Mouse (Mus musculus) limb, embryonic 14.5 days (tissue): ENCODE measurements at regions not wholly inside any gene's neighbourhood (a gene's known extent, or its start where the extent isn't known, plus 50 kb on each side); places are given as distances from the start of the nearest gene placed in this dataset.

ENCODE experiments used
- ATAC-seq: fragments of 200-750 bp; cut with Nextera tagmentation; 2 replicates; pipeline ENCODE4 v1.8.0; 2017; ENCODE audit warnings: low read depth, moderate number of reproducible peaks, moderate TSS enrichment; ENCODE audit not compliant: low FRiP score
- DNase-seq: peaks from one replicate; pipeline ENCODE4 v3.0.0-alpha.2; 2015; ENCODE audit warnings: low spot score
- H3K27ac ChIP-seq: fragments of 300-500 bp; sonication (generic); replicated peaks from 2 replicates; pipeline ENCODE4 v1.5.1; 2014; ENCODE audit warnings: low read depth, mild to moderate bottlenecking, low read length, moderate library complexity, mixed read lengths
- H3K27me3 ChIP-seq: fragments of 300-500 bp; sonication (generic); 2 replicates; pipeline ENCODE4 v1.6.1; 2014; ENCODE audit warnings: low read length, mixed read lengths; ENCODE audit not compliant: control insufficient read depth, insufficient read depth
- H3K36me3 ChIP-seq: fragments of 300-500 bp; sonication (generic); 2 replicates; pipeline ENCODE4 v1.6.1; 2014; ENCODE audit warnings: mild to moderate bottlenecking, low read length, moderate library complexity, mixed read lengths; ENCODE audit not compliant: control insufficient read depth, insufficient read depth
- H3K4me1 ChIP-seq: fragments of 300-500 bp; sonication (generic); 2 replicates; pipeline ENCODE4 v1.6.1; 2014; ENCODE audit warnings: antibody characterized with exemption, low read length, mixed read lengths; ENCODE audit not compliant: control insufficient read depth, insufficient read depth
- H3K4me2 ChIP-seq: fragments of 300-500 bp; sonication (generic); replicated peaks from 2 replicates; pipeline ENCODE4 v1.6.1; 2014; ENCODE audit warnings: low read depth, mild to moderate bottlenecking, low read length, moderate library complexity; ENCODE audit not compliant: severe bottlenecking
- H3K4me3 ChIP-seq: fragments of 300-500 bp; sonication (generic); replicated peaks from 2 replicates; pipeline ENCODE4 v1.5.1; 2014; ENCODE audit warnings: low read length
- H3K9ac ChIP-seq: fragments of 300-500 bp; sonication (generic); 2 replicates; pipeline ENCODE4 v1.6.1; 2014; ENCODE audit warnings: mild to moderate bottlenecking, low read depth, low read length, moderate library complexity; ENCODE audit not compliant: severe bottlenecking
- H3K9me3 ChIP-seq: fragments of 300-500 bp; sonication (generic); 2 replicates; pipeline ENCODE4 v1.6.1; 2016; ENCODE audit warnings: low read length; ENCODE audit not compliant: control insufficient read depth
- POLR2A ChIP-seq: fragments of 200-500 bp; IDR thresholded peaks from 2 replicates; pipeline ENCODE4 v1.8.0; 2012; ENCODE audit warnings: inconsistent platforms, mild to moderate bottlenecking, moderate library complexity, borderline replicate concordance; ENCODE audit not compliant: insufficient read depth, insufficient read length; ENCODE audit errors: extremely low read depth
- WGBS: fragments of 180-500 bp; shearing (Covaris S2); extraction: QIAGEN DNeasy Blood & Tissue Kit; methylation state at CpG from one replicate; pipeline ENCODE4 v1.1.7; 2014; 5-methylcytosine and 5-hydroxymethylcytosine counted together

DNA sequence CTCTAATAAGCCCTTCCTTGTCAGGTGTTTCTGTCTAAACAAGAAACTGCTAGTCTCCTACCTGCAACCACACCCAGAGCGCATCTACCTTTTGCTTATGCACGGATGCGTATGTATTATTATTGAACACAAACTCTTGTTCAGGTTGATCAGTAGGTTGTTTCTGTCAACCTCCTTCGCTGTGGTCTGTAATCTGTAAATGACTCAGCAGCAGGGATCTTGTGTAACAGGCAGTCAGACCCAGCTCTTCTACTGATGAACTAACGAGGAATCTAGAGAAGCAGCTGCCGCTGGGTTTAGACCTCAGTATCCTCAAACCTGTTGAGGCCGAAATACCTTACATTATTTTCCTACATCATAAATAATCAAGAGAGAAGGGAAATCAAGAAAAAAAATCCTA lies 220.4 kb downstream of the Btg1 start:
- Histone ChIP-seq H3K27me3 (no peaks in the 10 kb centered on the region), H3K4me2 (no peak overlapping the region), H3K9ac (no peak overlapping the region), H3K4me3 (no peak overlapping the region), H3K27ac (no peak overlapping the region), H3K4me1 (no peaks in the 10 kb centered on the region), H3K9me3 (no peaks in the 10 kb centered on the region), H3K36me3 (no peaks in the 10 kb centered on the region)
- TF ChIP-seq POLR2A = no peak
- DNase-seq (no peak), ATAC-seq (no peak)
- WGBS = 85% methylated on average over 7 of the region's 7 CpGs

DNA sequence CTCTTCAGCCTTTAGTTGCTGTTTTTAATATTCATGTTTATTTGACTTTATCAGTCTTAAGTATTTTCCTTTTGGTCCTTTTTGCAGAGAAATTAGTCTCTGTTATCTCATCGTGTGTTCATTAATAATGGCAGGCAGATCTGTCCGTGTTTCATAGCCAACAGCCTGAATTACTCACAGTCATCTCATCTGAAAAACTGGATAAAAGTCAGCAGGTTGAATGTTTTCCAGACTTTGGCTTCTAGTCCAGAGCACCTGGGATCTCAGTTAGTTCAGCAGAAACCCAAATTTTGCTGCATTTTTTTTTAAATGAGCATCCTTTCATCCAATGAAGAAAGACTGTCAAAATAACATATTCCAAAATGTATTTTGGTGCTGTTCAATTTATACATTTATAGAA lies 224.3 kb downstream of the Btg1 start:
- H3K4me1 ChIP-seq = no peaks in the 10 kb centered on the region
- no peak overlapping the region for H3K27ac ChIP-seq
- WGBS = 61% methylated on average over 2 of the region's 2 CpGs
- no peaks in the 10 kb centered on the region for H3K27me3 ChIP-seq
- TF ChIP-seq POLR2A = no peak
- H3K4me2 ChIP-seq = no peak overlapping the region
- ATAC-seq (no peak), DNase-seq (no peak)
- no peak overlapping the region for H3K4me3 ChIP-seq
- H3K36me3 ChIP-seq = no peaks in the 10 kb centered on the region
- no peaks in the 10 kb centered on the region for H3K9me3 ChIP-seq
- H3K9ac ChIP-seq = no peak overlapping the region

DNA sequence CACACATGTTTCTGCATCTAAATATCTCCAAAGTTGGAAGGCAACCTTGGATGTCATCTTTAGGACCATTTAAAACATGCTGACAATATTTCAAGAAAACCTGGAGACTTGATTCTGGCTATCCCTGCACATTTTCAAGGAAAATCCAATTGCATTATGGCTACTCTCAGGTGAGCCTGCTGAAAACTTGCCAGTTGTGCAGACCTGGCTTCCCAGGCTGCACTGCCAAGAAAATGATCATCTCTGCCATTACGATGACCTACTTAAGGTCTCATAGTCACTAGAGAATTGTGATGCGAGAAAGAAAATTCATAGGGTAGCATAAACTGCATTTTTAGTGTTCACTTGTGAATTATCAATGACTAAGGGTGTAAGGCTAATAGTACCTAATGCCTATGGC lies 225.2 kb downstream of the Btg1 start:
- 87% methylated on average over 2 of the region's 2 CpGs for WGBS
- no peak overlapping the region for H3K9ac ChIP-seq
- H3K9me3 ChIP-seq = no peaks in the 10 kb centered on the region
- H3K27ac ChIP-seq = no peak overlapping the region
- H3K4me1 ChIP-seq = no peaks in the 10 kb centered on the region
- TF ChIP-seq POLR2A = no peak
- no peaks in the 10 kb centered on the region for H3K36me3 ChIP-seq
- DNase-seq (no peak), ATAC-seq (no peak)
- H3K4me3 ChIP-seq = no peak overlapping the region
- no peak overlapping the region for H3K4me2 ChIP-seq
- no peaks in the 10 kb centered on the region for H3K27me3 ChIP-seq

DNA sequence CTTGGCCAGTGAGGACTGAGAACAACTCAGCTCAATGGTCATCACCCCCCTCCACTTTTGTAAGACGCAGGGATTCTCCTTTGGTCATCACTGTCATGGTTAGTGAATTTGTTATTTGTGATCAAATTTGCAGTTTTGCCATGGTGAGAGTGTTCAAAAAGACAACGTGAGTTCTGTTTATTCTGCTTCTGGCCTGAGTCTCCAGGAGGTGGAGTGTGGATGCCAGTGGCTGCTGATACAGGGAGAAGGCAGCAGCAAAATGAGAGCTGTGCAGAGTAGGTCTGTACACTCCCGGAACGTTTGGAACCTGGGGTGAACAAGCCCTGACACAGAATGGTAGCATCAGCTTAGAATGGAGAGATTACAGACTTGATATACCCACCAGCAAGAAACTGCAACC lies 229.1 kb downstream of the Btg1 start:
- no peaks in the 10 kb centered on the region for H3K4me1 ChIP-seq
- no peaks in the 10 kb centered on the region for H3K9me3 ChIP-seq
- H3K27me3 ChIP-seq = no peaks in the 10 kb centered on the region
- 78% methylated on average over 4 of the region's 4 CpGs for WGBS
- no peak overlapping the region for H3K4me2 ChIP-seq
- no peaks in the 10 kb centered on the region for H3K36me3 ChIP-seq
- no peak for TF ChIP-seq POLR2A
- ATAC-seq (no peak), DNase-seq (no peak)
- H3K4me3 ChIP-seq = no peak overlapping the region
- no peak overlapping the region for H3K27ac ChIP-seq
- no peak overlapping the region for H3K9ac ChIP-seq

DNA sequence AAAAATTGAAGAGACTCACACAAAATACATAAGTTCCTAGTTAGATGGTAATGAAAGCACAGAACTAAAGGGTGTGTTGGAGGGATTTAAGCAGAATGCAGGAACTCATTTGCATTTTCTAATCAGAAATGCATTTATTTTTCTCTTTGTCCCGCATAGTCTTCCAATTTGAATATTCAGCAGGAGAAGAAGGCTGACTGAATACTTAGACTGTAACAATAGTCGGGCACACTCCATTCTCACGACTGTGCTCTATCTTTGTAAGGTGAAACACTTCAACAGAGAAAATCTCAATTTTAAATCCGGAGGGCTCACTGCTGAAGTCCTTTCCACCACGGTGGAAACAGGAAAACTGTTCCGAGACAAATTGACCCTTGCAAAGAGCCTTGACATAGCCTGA lies 230.2 kb downstream of the Btg1 start:
- Histone ChIP-seq H3K27ac (no peak overlapping the region), H3K9ac (no peak overlapping the region), H3K9me3 (no peaks in the 10 kb centered on the region), H3K36me3 (no peaks in the 10 kb centered on the region), H3K27me3 (no peaks in the 10 kb centered on the region), H3K4me3 (no peak overlapping the region), H3K4me2 (no peak overlapping the region), H3K4me1 (no peaks in the 10 kb centered on the region)
- no peak for TF ChIP-seq POLR2A
- no peak for ATAC-seq
- whole genome bisulfite sequencing = 74% methylated on average over 6 of the region's 6 CpGs
- DNase-seq = no peak
